Mouse (Mus musculus): ENCODE data around the gene Ptgdr2. TPM values are rescaled to one million over a fixed set of nuclear protein-coding genes. Genes with fewer than 3 reads are reported as not detected.

Ptgdr2 gene
- polyA plus RNA-seq, 1 experiment from 2014 or later = 0.18 TPM

GRCm38 (mm10) chr19:10940801-10941457, 4.0 kb downstream of the Ptgdr2 start:
- peak; percentile 85 for ATAC-seq (ENCODE audit: low FRiP score, low TSS enrichment)
- Histone ChIP-seq H3K4me1 (ENCODE audit: control insufficient read depth, insufficient read depth, low read length) (peaks cover 10% of the 10 kb centered on the region), H3K27me3 (ENCODE audit: control insufficient read depth, insufficient read depth, low read length) (no peaks in the 10 kb centered on the region), H3K9ac (replicated peaks; ENCODE audit: low read length) (peak overlapping the region; percentile 63), H3K4me3 (replicated peaks; ENCODE audit: low read depth, low read length) (peak overlapping the region; percentile 33), H3K4me2 (ENCODE audit: low read length) (peak overlapping the region; percentile 73), H3K36me3 (ENCODE audit: control insufficient read depth, insufficient read depth, low read length) (peaks cover 37% of the 10 kb centered on the region), H3K27ac (replicated peaks; ENCODE audit: low read depth, low read length) (peak overlapping the region; percentile 81), H3K9me3 (ENCODE audit: control insufficient read depth, low read length) (no peaks in the 10 kb centered on the region)
- peak; percentile 78 for DNase-seq
- under 1% methylated on average over 40 of the region's 40 CpGs for WGBS

GRCm38 (mm10) chr19:10943955-10944354, 7.0 kb downstream of the Ptgdr2 start:
- H3K4me1 ChIP-seq (ENCODE audit: control insufficient read depth, insufficient read depth, low read length) = peaks cover 28% of the 10 kb centered on the region
- H3K9me3 ChIP-seq (ENCODE audit: control insufficient read depth, low read length) = no peaks in the 10 kb centered on the region
- H3K4me2 ChIP-seq (ENCODE audit: low read length) = no peak overlapping the region
- ATAC-seq (ENCODE audit: low FRiP score, low TSS enrichment) (no peak), DNase-seq (no peak)
- no peak overlapping the region for H3K27ac ChIP-seq (replicated peaks; ENCODE audit: low read depth, low read length)
- no peak overlapping the region for H3K4me3 ChIP-seq (replicated peaks; ENCODE audit: low read depth, low read length)
- H3K9ac ChIP-seq (replicated peaks; ENCODE audit: low read length) = no peak overlapping the region
- H3K27me3 ChIP-seq (ENCODE audit: control insufficient read depth, insufficient read depth, low read length) = no peaks in the 10 kb centered on the region
- WGBS = 91% methylated on average over 3 of the region's 3 CpGs
- H3K36me3 ChIP-seq (ENCODE audit: control insufficient read depth, insufficient read depth, low read length) = peaks cover 42% of the 10 kb centered on the region

- no peak overlapping the region for H3K4me2 ChIP-seq (ENCODE audit: low read length)
- no peak overlapping the region for H3K27ac ChIP-seq (replicated peaks; ENCODE audit: low read depth, low read length)
- no peaks in the 10 kb centered on the region for H3K27me3 ChIP-seq (ENCODE audit: control insufficient read depth, insufficient read depth, low read length)
- no peak overlapping the region for H3K9ac ChIP-seq (replicated peaks; ENCODE audit: low read length)
- no peak for ATAC-seq (ENCODE audit: low FRiP score, low TSS enrichment)
- H3K9me3 ChIP-seq (ENCODE audit: control insufficient read depth, low read length) = no peaks in the 10 kb centered on the region
- no peak for DNase-seq
- no peak overlapping the region for H3K4me3 ChIP-seq (replicated peaks; ENCODE audit: low read depth, low read length)
- 92% methylated on average over 3 of the region's 3 CpGs for WGBS
- H3K36me3 ChIP-seq (ENCODE audit: control insufficient read depth, insufficient read depth, low read length) = peaks cover 42% of the 10 kb centered on the region
- peaks cover 22% of the 10 kb centered on the region for H3K4me1 ChIP-seq (ENCODE audit: control insufficient read depth, insufficient read depth, low read length)
Observed at GRCm38 (mm10) chr19:10946506-10946905, 9.5 kb downstream of the Ptgdr2 start.

- H3K27ac ChIP-seq (replicated peaks; ENCODE audit: low read depth, low read length) = no peak overlapping the region
- peak overlapping the region; percentile 100 for H3K4me2 ChIP-seq (ENCODE audit: low read length)
- peaks cover 35% of the 10 kb centered on the region for H3K36me3 ChIP-seq (ENCODE audit: control insufficient read depth, insufficient read depth, low read length)
- WGBS = 90% methylated on average over 5 of the region's 5 CpGs
- no peaks in the 10 kb centered on the region for H3K27me3 ChIP-seq (ENCODE audit: control insufficient read depth, insufficient read depth, low read length)
- peak overlapping the region; percentile 67; the same call in 1 of the 2 replicates for H3K9ac ChIP-seq (replicated peaks; ENCODE audit: low read length)
- no peaks in the 10 kb centered on the region for H3K9me3 ChIP-seq (ENCODE audit: control insufficient read depth, low read length)
- ATAC-seq (ENCODE audit: low FRiP score, low TSS enrichment) = no peak
- H3K4me1 ChIP-seq (ENCODE audit: control insufficient read depth, insufficient read depth, low read length) = peaks cover 27% of the 10 kb centered on the region
- H3K4me3 ChIP-seq (replicated peaks; ENCODE audit: low read depth, low read length) = peak overlapping the region; percentile 58; the same call in 1 of the 2 replicates
- DNase-seq = no peak
Observed at GRCm38 (mm10) chr19:10947219-10947618, 10.3 kb downstream of the Ptgdr2 start.

GRCm38 (mm10) chr19:10948416-10948815, 11.5 kb downstream of the Ptgdr2 start:
- H3K4me3 ChIP-seq (replicated peaks; ENCODE audit: low read depth, low read length) = peak overlapping the region; percentile 58
- ATAC-seq (ENCODE audit: low FRiP score, low TSS enrichment) = 0 out of 2 replicates have a peak, but pooled peaks have one; percentile 1

GRCm38 (mm10) chr19:10949112-10949511, 12.2 kb downstream of the Ptgdr2 start, which contains the start of gene Ccdc86:
TSS of gene Ccdc86 (minus strand) at chr19:10949266.
- under 1% methylated on average over 30 of the region's 30 CpGs for WGBS
- Histone ChIP-seq H3K9me3 (ENCODE audit: control insufficient read depth, low read length) (no peaks in the 10 kb centered on the region), H3K4me1 (ENCODE audit: control insufficient read depth, insufficient read depth, low read length) (peaks cover 27% of the 10 kb centered on the region), H3K4me3 (replicated peaks; ENCODE audit: low read depth, low read length) (peak within 1 kb of the TSS; percentile 58), H3K27me3 (ENCODE audit: control insufficient read depth, insufficient read depth, low read length) (no peaks in the 10 kb centered on the region), H3K36me3 (ENCODE audit: control insufficient read depth, insufficient read depth, low read length) (peaks cover 17% of the 10 kb centered on the region), H3K9ac (replicated peaks; ENCODE audit: low read length) (peak within 1 kb of the TSS; percentile 67), H3K27ac (replicated peaks; ENCODE audit: low read depth, low read length) (0 out of 2 replicates have a peak within 1 kb of the TSS, but pooled peaks have one; percentile 26), H3K4me2 (ENCODE audit: low read length) (peak within 1 kb of the TSS; percentile 100)
- peak; percentile 96 for ATAC-seq (ENCODE audit: low FRiP score, low TSS enrichment)
- DNase-seq = peak; percentile 100

More at GRCm38 (mm10) chr19:10948416-10948815, 11.5 kb downstream of the Ptgdr2 start:
- no peak overlapping the region for H3K27ac ChIP-seq (replicated peaks; ENCODE audit: low read depth, low read length)
- H3K27me3 ChIP-seq (ENCODE audit: control insufficient read depth, insufficient read depth, low read length) = no peaks in the 10 kb centered on the region
- H3K4me2 ChIP-seq (ENCODE audit: low read length) = peak overlapping the region; percentile 100
- WGBS = under 1% methylated on average over 20 of the region's 20 CpGs
- H3K36me3 ChIP-seq (ENCODE audit: control insufficient read depth, insufficient read depth, low read length) = peaks cover 24% of the 10 kb centered on the region
- no peaks in the 10 kb centered on the region for H3K9me3 ChIP-seq (ENCODE audit: control insufficient read depth, low read length)
- no peak for DNase-seq
- peak overlapping the region; percentile 67 for H3K9ac ChIP-seq (replicated peaks; ENCODE audit: low read length)
- H3K4me1 ChIP-seq (ENCODE audit: control insufficient read depth, insufficient read depth, low read length) = peaks cover 27% of the 10 kb centered on the region

- Histone ChIP-seq H3K9me3 (ENCODE audit: control insufficient read depth, low read length) (no peaks in the 10 kb centered on the region), H3K36me3 (ENCODE audit: control insufficient read depth, insufficient read depth, low read length) (peaks cover 13% of the 10 kb centered on the region), H3K4me1 (ENCODE audit: control insufficient read depth, insufficient read depth, low read length) (peaks cover 27% of the 10 kb centered on the region), H3K4me2 (ENCODE audit: low read length) (peak overlapping the region; percentile 100), H3K27me3 (ENCODE audit: control insufficient read depth, insufficient read depth, low read length) (no peaks in the 10 kb centered on the region), H3K4me3 (replicated peaks; ENCODE audit: low read depth, low read length) (peak overlapping the region; percentile 58), H3K27ac (replicated peaks; ENCODE audit: low read depth, low read length) (0 out of 2 replicates have a peak overlapping the region, but pooled peaks have one; percentile 26), H3K9ac (replicated peaks; ENCODE audit: low read length) (no peak overlapping the region; the same call in 1 of the 2 replicates)
- WGBS = 32% methylated on average over 9 of the region's 9 CpGs
- DNase-seq (no peak), ATAC-seq (ENCODE audit: low FRiP score, low TSS enrichment) (0 out of 2 replicates have a peak, but pooled peaks have one; percentile 6)
Observed at GRCm38 (mm10) chr19:10949558-10949957, 12.6 kb downstream of the Ptgdr2 start.

- no peaks in the 10 kb centered on the region for H3K9me3 ChIP-seq (ENCODE audit: control insufficient read depth, low read length)
- DNase-seq (peak; percentile 60), ATAC-seq (ENCODE audit: low FRiP score, low TSS enrichment) (peak; percentile 49; the same call in 1 of the 2 replicates)
- no peaks in the 10 kb centered on the region for H3K36me3 ChIP-seq (ENCODE audit: control insufficient read depth, insufficient read depth, low read length)
- WGBS = 52% methylated on average over 11 of the region's 11 CpGs
- H3K27ac ChIP-seq (replicated peaks; ENCODE audit: low read depth, low read length) = peak overlapping the region; percentile 72
- H3K4me2 ChIP-seq (ENCODE audit: low read length) = peak overlapping the region; percentile 6; the same call in 1 of the 2 replicates
- no peak overlapping the region for H3K9ac ChIP-seq (replicated peaks; ENCODE audit: low read length)
- H3K4me3 ChIP-seq (replicated peaks; ENCODE audit: low read depth, low read length) = no peak overlapping the region
- H3K4me1 ChIP-seq (ENCODE audit: control insufficient read depth, insufficient read depth, low read length) = peaks cover 21% of the 10 kb centered on the region
- H3K27me3 ChIP-seq (ENCODE audit: control insufficient read depth, insufficient read depth, low read length) = no peaks in the 10 kb centered on the region
Observed at GRCm38 (mm10) chr19:10952021-10952939, 15.3 kb downstream of the Ptgdr2 start.
